Mouse (Mus musculus) forebrain, postnatal 0 days (tissue): ENCODE data around the gene Qtrt1. TPM values are rescaled to one million over a fixed set of nuclear protein-coding genes. Genes with fewer than 3 reads are reported as not detected.

Experiments used
- ATAC-seq: fragments of 200-750 bp; cut with Nextera tagmentation; 2 replicates; pipeline ENCODE4 v1.8.0; 2017; ENCODE audit warnings: mild to moderate bottlenecking, moderate library complexity
- DNase-seq: peaks from one replicate; pipeline ENCODE4 v3.0.0-alpha.2; 2015
- H3K27ac ChIP-seq: fragments of 300-500 bp; sonication (generic); 2 replicates; pipeline ENCODE4 v1.5.1; 2014; ENCODE audit warnings: low read depth, mild to moderate bottlenecking, antibody characterized with exemption, low read length, moderate library complexity, mixed read lengths
- H3K27me3 ChIP-seq: fragments of 300-500 bp; sonication (generic); 2 replicates; pipeline ENCODE4 v1.6.1; 2014; ENCODE audit warnings: mild to moderate bottlenecking, low read length, mixed read lengths; ENCODE audit not compliant: insufficient read depth
- H3K36me3 ChIP-seq: fragments of 300-500 bp; sonication (generic); 2 replicates; pipeline ENCODE4 v1.6.1; 2014; ENCODE audit warnings: mild to moderate bottlenecking, moderate library complexity; ENCODE audit not compliant: insufficient read depth
- H3K4me1 ChIP-seq: fragments of 300-500 bp; sonication (generic); 2 replicates; pipeline ENCODE4 v1.6.1; 2014; ENCODE audit warnings: antibody characterized with exemption; ENCODE audit not compliant: insufficient read depth
- H3K4me2 ChIP-seq: fragments of 300-500 bp; sonication (generic); 2 replicates; pipeline ENCODE4 v1.6.1; 2014; ENCODE audit warnings: low read depth, mild to moderate bottlenecking, moderate library complexity
- H3K4me3 ChIP-seq: fragments of 300-500 bp; sonication (generic); 2 replicates; pipeline ENCODE4 v1.5.1; 2014; ENCODE audit warnings: low read depth, low read length, mixed read lengths
- H3K9ac ChIP-seq: fragments of 300-500 bp; sonication (generic); 2 replicates; pipeline ENCODE4 v1.6.1; 2014; ENCODE audit warnings: mild to moderate bottlenecking
- H3K9me3 ChIP-seq: fragments of 300-500 bp; sonication (generic); 2 replicates; pipeline ENCODE4 v1.6.1; 2016; ENCODE audit warnings: low read length
- CTCF ChIP-seq: sonication (generic); IDR thresholded peaks from 2 replicates; pipeline ENCODE4 v1.5.1; 2016; ENCODE audit warnings: antibody characterized with exemption, control low read depth, low read depth
- WGBS: fragments of 180-500 bp; shearing (Covaris S2); extraction: QIAGEN DNeasy Blood & Tissue Kit; methylation state at CpG from one replicate; pipeline ENCODE4 v1.1.7; 2014; 5-methylcytosine and 5-hydroxymethylcytosine counted together
- polyA plus RNA-seq: library from polyadenylated mRNA; unstranded; fragments of >200 nt; fragmentation: Nextera tagmentation; extraction: Ambion mirVana; gene quantifications from 2 replicates; pipeline ENCODE4 v1.2.1, GENCODE M21; 2015
- total RNA-seq: library from RNA; depleted of rRNA; stranded (reverse); fragments of >200 nt; gene quantifications from 2 replicates; pipeline ENCODE4 v1.2.3, GENCODE M21; 2014

Qtrt1 gene
- total and polyA plus RNA-seq, 2 experiments from 2014 or later: 34.8 to 37.7 TPM

- no peak overlapping the region for H3K4me2 ChIP-seq
- H3K4me1 ChIP-seq: peaks cover 13% of the 10 kb centered on the region
Measured at GRCm38 (mm10) chr9:21372508-21372907, 39.1 kb upstream of the Qtrt1 start.

GRCm38 (mm10) chr9:21379195-21379594 lies 32.4 kb upstream of the Qtrt1 start:
- Histone ChIP-seq H3K4me1 (no peaks in the 10 kb centered on the region), H3K27me3 (no peaks in the 10 kb centered on the region), H3K4me2 (no peak overlapping the region), H3K27ac (no peak overlapping the region), H3K4me3 (no peak overlapping the region), H3K9me3 (no peaks in the 10 kb centered on the region), H3K36me3 (peaks cover 5% of the 10 kb centered on the region; the same call in 1 of the 2 replicates), H3K9ac (no peak overlapping the region)
- no peak for DNase-seq
- TF ChIP-seq CTCF: no peak
- 83% methylated on average over 3 of the region's 3 CpGs for WGBS
- no peak for ATAC-seq

More at GRCm38 (mm10) chr9:21372508-21372907, 39.1 kb upstream of the Qtrt1 start:
- H3K4me3 ChIP-seq: no peak overlapping the region
- no peak for TF ChIP-seq CTCF
- DNase-seq: no peak
- no peaks in the 10 kb centered on the region; the same call in 1 of the 2 replicates for H3K36me3 ChIP-seq
- H3K27ac ChIP-seq: no peak overlapping the region
- 83% methylated on average over 1 of the region's 1 CpGs for WGBS
- H3K9ac ChIP-seq: no peak overlapping the region
- H3K27me3 ChIP-seq: no peaks in the 10 kb centered on the region
- no peak for ATAC-seq
- no peaks in the 10 kb centered on the region for H3K9me3 ChIP-seq

- H3K9me3 ChIP-seq: no peaks in the 10 kb centered on the region
- H3K27me3 ChIP-seq: no peaks in the 10 kb centered on the region
- H3K4me1 ChIP-seq: no peaks in the 10 kb centered on the region
- no peak overlapping the region for H3K4me3 ChIP-seq
- ATAC-seq: no peak
- no peak overlapping the region for H3K4me2 ChIP-seq
- no peak for DNase-seq
- H3K36me3 ChIP-seq: peaks cover 5% of the 10 kb centered on the region; the same call in 1 of the 2 replicates
- H3K9ac ChIP-seq: no peak overlapping the region
- H3K27ac ChIP-seq: no peak overlapping the region
- TF ChIP-seq CTCF: no peak
Measured at GRCm38 (mm10) chr9:21380868-21381267, 30.8 kb upstream of the Qtrt1 start.

- Histone ChIP-seq H3K9ac (no peak overlapping the region), H3K4me2 (no peak overlapping the region), H3K4me1 (no peaks in the 10 kb centered on the region), H3K27ac (no peak overlapping the region), H3K4me3 (no peak overlapping the region), H3K9me3 (no peaks in the 10 kb centered on the region), H3K36me3 (peaks cover 18% of the 10 kb centered on the region), H3K27me3 (no peaks in the 10 kb centered on the region)
- TF ChIP-seq CTCF: no peak
- ATAC-seq: no peak
- DNase-seq: no peak
Measured at GRCm38 (mm10) chr9:21383966-21384365, 27.7 kb upstream of the Qtrt1 start.

GRCm38 (mm10) chr9:21392646-21393175 lies 18.9 kb upstream of the Qtrt1 start:
- TF ChIP-seq CTCF: no peak
- Histone ChIP-seq H3K27me3 (no peaks in the 10 kb centered on the region), H3K4me2 (no peak overlapping the region), H3K9ac (no peak overlapping the region), H3K4me1 (no peaks in the 10 kb centered on the region), H3K27ac (no peak overlapping the region), H3K9me3 (no peaks in the 10 kb centered on the region), H3K36me3 (peaks cover 90% of the 10 kb centered on the region), H3K4me3 (no peak overlapping the region)
- WGBS: 90% methylated on average over 10 of the region's 10 CpGs
- DNase-seq (no peak), ATAC-seq (no peak)

- H3K27ac ChIP-seq: no peak overlapping the region
- no peaks in the 10 kb centered on the region for H3K27me3 ChIP-seq
- H3K4me2 ChIP-seq: no peak overlapping the region
- no peaks in the 10 kb centered on the region for H3K9me3 ChIP-seq
- H3K4me1 ChIP-seq: no peaks in the 10 kb centered on the region
- no peak for ATAC-seq
- no peak for TF ChIP-seq CTCF
- WGBS: 85% methylated on average over 3 of the region's 3 CpGs
- DNase-seq: no peak
- H3K4me3 ChIP-seq: no peak overlapping the region
- peaks cover 94% of the 10 kb centered on the region for H3K36me3 ChIP-seq
- no peak overlapping the region for H3K9ac ChIP-seq
Measured at GRCm38 (mm10) chr9:21395692-21396091, 15.9 kb upstream of the Qtrt1 start.

GRCm38 (mm10) chr9:21397170-21397569 lies 14.5 kb upstream of the Qtrt1 start:
- no peak for TF ChIP-seq CTCF
- WGBS: 89% methylated on average over 3 of the region's 3 CpGs
- ATAC-seq: no peak

More at GRCm38 (mm10) chr9:21397170-21397569, 14.5 kb upstream of the Qtrt1 start:
- Histone ChIP-seq H3K9me3 (no peaks in the 10 kb centered on the region), H3K27me3 (no peaks in the 10 kb centered on the region), H3K27ac (no peak overlapping the region), H3K4me3 (no peak overlapping the region), H3K36me3 (peaks cover 96% of the 10 kb centered on the region), H3K4me1 (no peaks in the 10 kb centered on the region), H3K4me2 (no peak overlapping the region), H3K9ac (no peak overlapping the region)
- DNase-seq: no peak
